Mouse (Mus musculus) stomach, embryonic 14.5 days (tissue): Measurements from ENCODE around the gene Lilrb4a. TPM values are rescaled to one million over a fixed set of nuclear protein-coding genes. Genes with fewer than 3 reads are reported as not detected.

ENCODE experiments used
- ATAC-seq: fragments of 200-750 bp; cut with Nextera tagmentation; 2 replicates; pipeline ENCODE4 v1.8.0; 2017; ENCODE audit warnings: low read depth, moderate TSS enrichment; ENCODE audit not compliant: insufficient number of reproducible peaks, insufficient read depth, low FRiP score
- H3K27ac ChIP-seq: fragments of 300-500 bp; sonication (generic); 2 replicates; pipeline ENCODE4 v1.5.1; 2014; ENCODE audit warnings: mild to moderate bottlenecking, low read length, moderate library complexity, mixed read lengths
- H3K27me3 ChIP-seq: fragments of 300-500 bp; sonication (generic); 2 replicates; pipeline ENCODE4 v1.6.1; 2014; ENCODE audit warnings: low read length, control low read depth, mixed read lengths; ENCODE audit not compliant: control insufficient read depth, insufficient read depth
- H3K36me3 ChIP-seq: fragments of 300-500 bp; sonication (generic); 2 replicates; pipeline ENCODE4 v1.6.1; 2014; ENCODE audit warnings: mild to moderate bottlenecking, control low read depth, low read length, moderate library complexity, mixed read lengths; ENCODE audit not compliant: control insufficient read depth, insufficient read depth
- H3K4me1 ChIP-seq: fragments of 300-500 bp; sonication (generic); 2 replicates; pipeline ENCODE4 v1.6.1; 2014; ENCODE audit warnings: low read length, control low read depth, mixed read lengths; ENCODE audit not compliant: control insufficient read depth, insufficient read depth
- H3K4me2 ChIP-seq: fragments of 300-500 bp; sonication (generic); replicated peaks from 2 replicates; pipeline ENCODE4 v1.6.1; 2014; ENCODE audit warnings: low read depth, low read length, control low read depth
- H3K4me3 ChIP-seq: fragments of 300-500 bp; sonication (generic); 2 replicates; pipeline ENCODE4 v1.5.1; 2014; ENCODE audit warnings: low read depth, low read length, control low read depth
- H3K9ac ChIP-seq: fragments of 300-500 bp; sonication (generic); replicated peaks from 2 replicates; pipeline ENCODE4 v1.6.1; 2014; ENCODE audit warnings: low read depth, mild to moderate bottlenecking, control low read depth, low read length, moderate library complexity, mixed read lengths
- H3K9me3 ChIP-seq: fragments of 300-500 bp; sonication (generic); 2 replicates; pipeline ENCODE4 v1.6.1; 2016; ENCODE audit warnings: low read depth, low read length, control low read depth; ENCODE audit not compliant: control insufficient read depth
- WGBS: fragments of 180-500 bp; shearing (Covaris S2); extraction: QIAGEN DNeasy Blood & Tissue Kit; methylation state at CpG from one replicate; pipeline ENCODE4 v1.1.7; 2014; 5-methylcytosine and 5-hydroxymethylcytosine counted together
- polyA plus RNA-seq: library from polyadenylated mRNA; unstranded; fragments of >200 nt; fragmentation: Nextera tagmentation; extraction: Ambion mirVana; gene quantifications from 2 replicates; pipeline ENCODE4 v1.2.1, GENCODE M21; 2014

The Lilrb4a gene
- polyA plus RNA-seq, 1 experiment from 2014 or later: 1.5 TPM

- no peak overlapping the region for H3K9ac ChIP-seq
- H3K36me3 ChIP-seq: no peaks in the 10 kb centered on the region
- H3K4me1 ChIP-seq: no peaks in the 10 kb centered on the region
- H3K27me3 ChIP-seq: no peaks in the 10 kb centered on the region
- ATAC-seq: no peak
- H3K4me2 ChIP-seq: no peak overlapping the region
- no peak overlapping the region for H3K4me3 ChIP-seq
- no peaks in the 10 kb centered on the region for H3K9me3 ChIP-seq
- H3K27ac ChIP-seq: no peak overlapping the region
These were observed 30.7 kb downstream of the Lilrb4a start for GRCm38 (mm10) chr10:51521453-51521852.

GRCm38 (mm10) chr10:51526090-51526489 lies 35.3 kb downstream of the Lilrb4a start:
- Histone ChIP-seq H3K4me2 (no peak overlapping the region), H3K36me3 (no peaks in the 10 kb centered on the region), H3K9me3 (no peaks in the 10 kb centered on the region), H3K27me3 (no peaks in the 10 kb centered on the region), H3K4me1 (no peaks in the 10 kb centered on the region), H3K27ac (no peak overlapping the region), H3K9ac (no peak overlapping the region), H3K4me3 (no peak overlapping the region)
- WGBS: 55% methylated on average over 7 of the region's 7 CpGs
- no peak for ATAC-seq

- Histone ChIP-seq H3K27me3 (no peaks in the 10 kb centered on the region), H3K36me3 (no peaks in the 10 kb centered on the region), H3K9me3 (no peaks in the 10 kb centered on the region), H3K27ac (no peak overlapping the region), H3K4me3 (no peak overlapping the region), H3K4me2 (no peak overlapping the region), H3K4me1 (no peaks in the 10 kb centered on the region), H3K9ac (no peak overlapping the region)
- WGBS: 64% methylated on average over 4 of the region's 4 CpGs
- ATAC-seq: no peak
These were observed 35.9 kb downstream of the Lilrb4a start for GRCm38 (mm10) chr10:51526633-51527032.

GRCm38 (mm10) chr10:51528840-51529434 lies 38.2 kb downstream of the Lilrb4a start:
- H3K27ac ChIP-seq: no peak overlapping the region
- H3K9ac ChIP-seq: no peak overlapping the region
- H3K36me3 ChIP-seq: no peaks in the 10 kb centered on the region
- no peak overlapping the region for H3K4me2 ChIP-seq
- H3K9me3 ChIP-seq: no peaks in the 10 kb centered on the region
- WGBS: 52% methylated on average over 8 of the region's 8 CpGs
- no peak for ATAC-seq
- H3K27me3 ChIP-seq: no peaks in the 10 kb centered on the region
- H3K4me1 ChIP-seq: no peaks in the 10 kb centered on the region
- no peak overlapping the region for H3K4me3 ChIP-seq

GRCm38 (mm10) chr10:51529497-51529896 lies 38.7 kb downstream of the Lilrb4a start:
- 68% methylated on average over 3 of the region's 3 CpGs for WGBS
- no peak overlapping the region for H3K27ac ChIP-seq
- H3K9ac ChIP-seq: no peak overlapping the region
- no peak for ATAC-seq
- no peak overlapping the region for H3K4me2 ChIP-seq
- no peaks in the 10 kb centered on the region for H3K4me1 ChIP-seq
- no peaks in the 10 kb centered on the region for H3K36me3 ChIP-seq
- no peak overlapping the region for H3K4me3 ChIP-seq
- H3K9me3 ChIP-seq: no peaks in the 10 kb centered on the region
- no peaks in the 10 kb centered on the region for H3K27me3 ChIP-seq

- no peak overlapping the region for H3K4me2 ChIP-seq
These were observed 40.1 kb downstream of the Lilrb4a start for GRCm38 (mm10) chr10:51530813-51531212.

More at GRCm38 (mm10) chr10:51530813-51531212, 40.1 kb downstream of the Lilrb4a start:
- no peak overlapping the region for H3K4me3 ChIP-seq
- H3K36me3 ChIP-seq: no peaks in the 10 kb centered on the region
- H3K27me3 ChIP-seq: no peaks in the 10 kb centered on the region
- no peak for ATAC-seq
- H3K9me3 ChIP-seq: no peaks in the 10 kb centered on the region
- no peaks in the 10 kb centered on the region for H3K4me1 ChIP-seq
- H3K9ac ChIP-seq: no peak overlapping the region
- WGBS: 83% methylated on average over 7 of the region's 7 CpGs
- H3K27ac ChIP-seq: no peak overlapping the region

Other genes starting within 250 kb of the Lilrb4a start
- not detected in 2 replicates for gene Gm49339, start 10.3 kb upstream of the Lilrb4a start, polyA plus RNA-seq
- gene Lilr4b, start 10.3 kb upstream of the Lilrb4a start, polyA plus RNA-seq: 0.26 and 0.66 TPM in 2 replicates
- gene Fam162b, start 99.6 kb downstream of the Lilrb4a start, polyA plus RNA-seq: 53.1 and 62.3 TPM in 2 replicates
- gene Gprc6a, start 140.5 kb downstream of the Lilrb4a start, polyA plus RNA-seq: 0.14 and 0.16 TPM in 2 replicates
- gene Rfx6, start 186.8 kb downstream of the Lilrb4a start, polyA plus RNA-seq: 1.2 and 2.3 TPM in 2 replicates